Mouse (Mus musculus) ES-E14 (cell line): ENCODE measurements around the gene Olfr111. TPM values are rescaled to one million over a fixed set of nuclear protein-coding genes. Genes with fewer than 3 reads are reported as not detected.
"Not testable (repeated sequence)": the region's sequence is repeated elsewhere in the genome, so short reads cannot be mapped to it uniquely, and the experiment has no call there.

Source experiments
- DNase-seq: peaks from one replicate; pipeline ENCODE4 v3.0.0-alpha.2; 2013; ENCODE audit warnings: low read depth, low spot score
- H3K27ac ChIP-seq: 2 replicates; pipeline ENCODE4 v1.5.1; 2012; ENCODE audit warnings: low read depth, mild to moderate bottlenecking, low read length, moderate library complexity, mixed read lengths; ENCODE audit not compliant: poor library complexity, insufficient read depth, severe bottlenecking
- H3K36me3 ChIP-seq: 2 replicates; pipeline ENCODE4 v1.6.1; 2012; ENCODE audit warnings: mild to moderate bottlenecking, low read length, moderate library complexity, mixed read lengths; ENCODE audit not compliant: control insufficient read depth, poor library complexity, insufficient read depth, severe bottlenecking
- H3K4me1 ChIP-seq, 2 experiments: fragments of 150-350 bp in 1 of 2; sonication (generic) in 1 of 2; 2 replicates each; pipeline ENCODE4 v1.6.1; 2012; ENCODE audit warnings: low read length in 2 of 2, mild to moderate bottlenecking in 1 of 2, mixed read lengths in 1 of 2; ENCODE audit not compliant: control insufficient read depth in 2 of 2, insufficient read depth in 2 of 2, poor library complexity in 1 of 2
- H3K4me3 ChIP-seq, 2 experiments: fragments of 150-350 bp in 1 of 2; sonication (generic) in 1 of 2; 2 replicates each; pipeline ENCODE4 v1.5.1; 2012; ENCODE audit warnings: low read length in 2 of 2, low read depth in 1 of 2, mild to moderate bottlenecking in 1 of 2, mixed read lengths in 1 of 2; ENCODE audit not compliant: insufficient read depth in 1 of 2, poor library complexity in 1 of 2, severe bottlenecking in 1 of 2
- H3K9ac ChIP-seq: 2 replicates; pipeline ENCODE4 v1.6.1; 2012; ENCODE audit warnings: low read depth, mild to moderate bottlenecking, low read length, mixed read lengths; ENCODE audit not compliant: poor library complexity, insufficient read depth, severe bottlenecking
- H3K9me3 ChIP-seq: fragments of 150-350 bp; sonication (generic); 2 replicates; pipeline ENCODE4 v1.6.1; 2012; ENCODE audit warnings: low read depth, mild to moderate bottlenecking, low read length; ENCODE audit not compliant: control insufficient read depth, insufficient read depth
- CHD2 ChIP-seq: IDR thresholded peaks from 2 replicates; pipeline ENCODE4 v1.6.1; 2014; ENCODE audit warnings: mild to moderate bottlenecking, low read depth, low read length, inconsistent platforms
- HCFC1 ChIP-seq: IDR thresholded peaks from 2 replicates; pipeline ENCODE4 v1.6.1; 2012; ENCODE audit warnings: low read length, inconsistent platforms, borderline replicate concordance; ENCODE audit not compliant: insufficient read depth
- MAFK ChIP-seq: IDR thresholded peaks from 2 replicates; pipeline ENCODE4 v1.6.1; 2014; ENCODE audit warnings: mild to moderate bottlenecking, low read depth, low read length, inconsistent platforms; ENCODE audit not compliant: insufficient read depth
- ZC3H11A ChIP-seq: IDR thresholded peaks from 2 replicates; pipeline ENCODE4 v1.6.1; 2012; ENCODE audit warnings: low read depth, mild to moderate bottlenecking, inconsistent platforms, low read length, borderline replicate concordance
- ZNF384 ChIP-seq: IDR thresholded peaks from 2 replicates; pipeline ENCODE4 v1.6.1; 2012; ENCODE audit warnings: low read depth, low read length, inconsistent platforms
- in situ Hi-C, 2 experiments: fragments of 600-800 bp; cut with MboI; formaldehyde crosslinking; loops; one replicate each; pipeline ENCODE4 v1.15.1; 2025; ENCODE audit warnings: low sequenced_read_pairs in 2 of 2, inconsistent platforms in 1 of 2; ENCODE audit not compliant: unreplicated experiment in 2 of 2
- total RNA-seq: library from RNA; depleted of rRNA; stranded (reverse); fragments of 300-350 nt; gene quantifications from 2 replicates; pipeline ENCODE4 v1.2.3, GENCODE M21; 2012; rRNA removed

The Olfr111 gene
- total RNA-seq: not detected in 2 replicates

- Histone ChIP-seq H3K9me3 (no peaks in the 10 kb centered on the region; the same call in 1 of the 2 replicates), H3K27ac (no peak within 1 kb of the TSS), H3K4me3 (no peak within 1 kb of the TSS), H3K36me3 (no peaks in the 10 kb centered on the region), H3K4me1 (no peaks in the 10 kb centered on the region), H3K9ac (no peak within 1 kb of the TSS)
- in situ Hi-C loops: no loop called here
- DNase-seq: no peak
- no peak for TF ChIP-seq MAFK
- no peak for TF ChIP-seq CHD2
- no peak for TF ChIP-seq ZNF384
- no peak for TF ChIP-seq HCFC1
- TF ChIP-seq ZC3H11A: no peak
These were observed at the start of gene Olfr111 for GRCm38 (mm10) chr17:37507730-37508129. Gene Olfr111, plus strand, starts transcription at chr17:37508030.

- H3K9me3 ChIP-seq: no peaks in the 10 kb centered on the region
- H3K27ac ChIP-seq: no peak within 1 kb of the TSS
- no peaks in the 10 kb centered on the region for H3K36me3 ChIP-seq
- in situ Hi-C loops: no loop called here
- TF ChIP-seq ZNF384 (no peak), ZC3H11A (no peak), CHD2 (no peak), HCFC1 (no peak), MAFK (no peak)
- no peak within 1 kb of the TSS for H3K4me3 ChIP-seq
- H3K9ac ChIP-seq: no peak within 1 kb of the TSS
- no peaks in the 10 kb centered on the region for H3K4me1 ChIP-seq
- DNase-seq: no peak
These were observed 49.2 kb upstream of the Olfr111 start, which contains the start of gene Olfr109 for GRCm38 (mm10) chr17:37458616-37459015. Gene Olfr109, plus strand, starts transcription at chr17:37458916.

GRCm38 (mm10) chr17:37483452-37483851 lies 24.4 kb upstream of the Olfr111 start, which contains the start of gene H2-M2:
Gene H2-M2, minus strand, starts transcription at chr17:37483552.
- Histone ChIP-seq H3K4me1 (no peaks in the 10 kb centered on the region), H3K36me3 (no peaks in the 10 kb centered on the region), H3K9ac (no peak within 1 kb of the TSS), H3K9me3 (no peaks in the 10 kb centered on the region), H3K4me3 (no peak within 1 kb of the TSS), H3K27ac (no peak within 1 kb of the TSS)
- TF ChIP-seq MAFK (no peak), HCFC1 (no peak), ZC3H11A (no peak), ZNF384 (no peak), CHD2 (no peak)
- DNase-seq: no peak
- in situ Hi-C loops: no loop called here

GRCm38 (mm10) chr17:37491930-37492518 lies 15.8 kb upstream of the Olfr111 start, which contains the start of gene Olfr110:
Gene Olfr110, plus strand, starts transcription at chr17:37492468.
- Histone ChIP-seq H3K27ac (no peak within 1 kb of the TSS), H3K4me1 (no peaks in the 10 kb centered on the region), H3K4me3 (no peak within 1 kb of the TSS), H3K9me3 (no peaks in the 10 kb centered on the region), H3K36me3 (no peaks in the 10 kb centered on the region), H3K9ac (no peak within 1 kb of the TSS)
- in situ Hi-C loops: no loop called here
- DNase-seq: no peak
- TF ChIP-seq CHD2 (no peak), HCFC1 (no peak), MAFK (no peak), ZNF384 (no peak), ZC3H11A (no peak)

- H3K4me1 ChIP-seq, DNase-seq, H3K36me3 ChIP-seq, H3K27ac ChIP-seq, in situ Hi-C loops, H3K4me3 ChIP-seq, H3K9me3 ChIP-seq, H3K9ac ChIP-seq: not testable (repeated sequence)
These were observed 16.8 kb downstream of the Olfr111 start for GRCm38 (mm10) chr17:37524612-37525011.

GRCm38 (mm10) chr17:37525427-37525826 lies 17.6 kb downstream of the Olfr111 start:
- H3K4me3 ChIP-seq, H3K36me3 ChIP-seq, H3K27ac ChIP-seq, H3K9me3 ChIP-seq, H3K4me1 ChIP-seq, H3K9ac ChIP-seq, in situ Hi-C loops, DNase-seq: not testable (repeated sequence)
